ENCODE assay signal across 18 mouse cellular contexts in genomic region chr14:49300981-49301619, GRCm38 (mm10). TPM values are rescaled to one million over a fixed set of nuclear protein-coding genes. Genes with fewer than 3 reads are reported as not detected.
DNase-seq lines count a peak whose midpoint lies in the region; ATAC-seq and TF ChIP-seq lines count a peak whose summit lies in the region.
"Had no signal": no experiment of that assay in that cellular context is flagged by ENCODE, and none has a peak within 500 bp of the region (broad histone marks: within the 10 kb centered on the region; RNA-seq: fewer than 3 reads in every experiment).

No protein-coding gene starts in this region.

- 46% methylated on average over 8 of the region's 8 CpGs for WGBS in intestine, embryonic 15.5 days
- 50% methylated on average over 8 of the region's 8 CpGs for WGBS in intestine, postnatal 0 days

- H3K36me3 ChIP-seq in intestine, embryonic 15.5 days: no peaks in the 10 kb centered on the region
- H3K36me3 ChIP-seq in intestine, postnatal 0 days (ENCODE audit: control insufficient read depth, insufficient read depth): no peaks in the 10 kb centered on the region
- H3K36me3 ChIP-seq: embryonic facial prominence, embryonic 15.5 days; forebrain, embryonic 12.5 days; lung, embryonic 15.5 days had no signal

- H3K9me3 ChIP-seq in intestine, embryonic 15.5 days: no peaks in the 10 kb centered on the region
- H3K9me3 ChIP-seq in intestine, postnatal 0 days (ENCODE audit: control insufficient read depth): no peaks in the 10 kb centered on the region
- H3K9me3 ChIP-seq: embryonic facial prominence, embryonic 15.5 days; forebrain, embryonic 12.5 days; lung, embryonic 15.5 days had no signal

- H3K4me3 ChIP-seq in intestine, embryonic 15.5 days (replicated peaks): no peak overlapping the region
- no peak overlapping the region for H3K4me3 ChIP-seq in intestine, postnatal 0 days (ENCODE audit: low read depth, low read length)
- H3K4me3 ChIP-seq: embryonic facial prominence, embryonic 15.5 days; forebrain, embryonic 12.5 days; lung, embryonic 15.5 days; myocyte had no signal

- TF ChIP-seq CTCF in intestine, postnatal 0 days (IDR thresholded peaks at IDR 0.05; ENCODE audit: low read depth): no peak

- peak; percentile 61 for ATAC-seq in intestine, embryonic 15.5 days
- no peak for ATAC-seq in intestine, postnatal 0 days
- no peak for ATAC-seq in activated CD4-positive, CD25-positive, alpha-beta regulatory T cell, adult 4 months

- H3K4me1 ChIP-seq in intestine, embryonic 15.5 days (replicated peaks): no peaks in the 10 kb centered on the region
- H3K4me1 ChIP-seq in intestine, postnatal 0 days (replicated peaks; ENCODE audit: control insufficient read depth, insufficient read depth, low read length): no peaks in the 10 kb centered on the region
- H3K4me1 ChIP-seq: embryonic facial prominence, embryonic 15.5 days; lung, embryonic 15.5 days had no signal

- H3K4me2 ChIP-seq in intestine, embryonic 15.5 days (replicated peaks): no peak overlapping the region
- no peak overlapping the region for H3K4me2 ChIP-seq in intestine, postnatal 0 days (replicated peaks; ENCODE audit: low read depth)
- H3K4me2 ChIP-seq: embryonic facial prominence, embryonic 15.5 days; forebrain, embryonic 12.5 days; heart, embryonic 11.5 days; lung, embryonic 15.5 days had no signal

- H3K27me3 ChIP-seq in intestine, embryonic 15.5 days (replicated peaks): no peaks in the 10 kb centered on the region
- H3K27me3 ChIP-seq in intestine, postnatal 0 days (replicated peaks; ENCODE audit: control insufficient read depth, insufficient read depth, low read length): no peaks in the 10 kb centered on the region
- H3K27me3 ChIP-seq: embryonic facial prominence, embryonic 15.5 days; forebrain, embryonic 12.5 days; lung, embryonic 15.5 days had no signal

- H3K9ac ChIP-seq in intestine, embryonic 15.5 days: no peak overlapping the region
- H3K9ac ChIP-seq in intestine, postnatal 0 days (ENCODE audit: low read depth, low read length): no peak overlapping the region
- H3K9ac ChIP-seq: embryonic facial prominence, embryonic 15.5 days; forebrain, embryonic 12.5 days; lung, embryonic 15.5 days had no signal

- DNase-seq in ES-CJ7 (ENCODE audit: low read depth, low spot score) (peak; percentile 78), ZHBTc4 (ENCODE audit: low read depth, low spot score) (peak; percentile 78)
- peak; percentile 19 for DNase-seq in embryo, embryonic 11 days
- DNase-seq in spleen, postnatal 36 days (ENCODE audit: low spot score in 2 of 2): no peak
- no peak for DNase-seq in frontal cortex, adult 2 months (ENCODE audit: extremely low spot score in 1 of 2, low spot score in 1 of 2)
- DNase-seq: heart, postnatal 36 days; kidney, adult 18-20 months; layer of hippocampus, adult 9-11 months; thymus, adult 18-20 months had no signal

- H3K27ac ChIP-seq in intestine, embryonic 15.5 days: no peak overlapping the region
- no peak overlapping the region for H3K27ac ChIP-seq in intestine, postnatal 0 days (ENCODE audit: low read depth, low read length)
- H3K27ac ChIP-seq: embryonic facial prominence, embryonic 15.5 days; forebrain, embryonic 12.5 days; lung, embryonic 15.5 days had no signal

RNA-seq across cellular contexts. Expression of gene ccdc198, which starts 55.8 kb away (rescaled TPM):
- polyA plus RNA-seq in intestine, embryonic 15.5 days (2015; fragmentation: Nextera tagmentation; extraction: Ambion mirVana): 92.0 and 94.3 TPM in 2 replicates
- 135 and 146 TPM in 2 replicates for polyA plus RNA-seq in intestine, postnatal 0 days (2015; fragmentation: Nextera tagmentation; extraction: Ambion mirVana)
- not detected for polyA plus RNA-seq in activated CD4-positive, CD25-positive, alpha-beta regulatory T cell, adult 4 months (2017; shearing (Covaris generic))
- polyA plus RNA-seq in frontal cortex, adult 2 months (2012; rRNA removed): 0.12 TPM in 1 of 2 replicates, not detected in the other
- polyA plus RNA-seq: embryonic facial prominence, embryonic 15.5 days; liver, adult 2 months; myocyte had no signal

Comparison
In these comparisons a context has a peak if more than half of its experiments do, and no peak if none do; other contexts are left out.
1. DNase-seq: peak in ES-CJ7 (single experiment), ZHBTc4 (single experiment) and embryo, embryonic 11 days (single experiment); none in spleen, postnatal 36 days (0 of 2) and frontal cortex, adult 2 months (0 of 2).
2. RNA of gene ccdc198, which starts 55.8 kb away (polyA plus RNA-seq): 135 to 146 TPM in intestine, postnatal 0 days and 92.0 to 94.3 TPM in intestine, embryonic 15.5 days; 0.12 TPM in frontal cortex, adult 2 months and not detected in activated CD4-positive, CD25-positive, alpha-beta regulatory T cell, adult 4 months; every median in the first group is over 10 times any median in the second.